Mouse (Mus musculus): ENCODE results near the gene Plxnb1. TPM values are rescaled to one million over a fixed set of nuclear protein-coding genes. Genes with fewer than 3 reads are reported as not detected.

Gene Plxnb1
- total RNA-seq, 1 experiment from 2014 or later, result 67.0 TPM

DNA sequence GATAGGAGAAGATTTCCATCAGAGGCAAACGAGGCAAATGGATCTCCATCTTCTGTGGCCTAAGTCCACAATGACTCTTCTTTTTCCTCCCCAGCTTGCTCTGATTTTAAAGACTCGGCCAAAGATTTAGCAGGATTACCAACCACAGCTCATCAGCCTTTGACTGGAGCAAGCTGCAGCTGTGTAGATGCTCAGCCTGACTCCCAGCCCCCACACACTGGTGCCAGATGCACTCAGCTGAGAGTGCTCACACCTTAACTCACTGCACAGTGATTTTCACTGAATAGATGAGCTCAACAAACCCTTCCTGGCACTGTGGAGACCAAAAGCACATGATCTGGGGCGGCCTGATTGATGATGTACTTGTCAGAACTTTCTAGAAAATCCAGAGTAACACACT is 66.8 kb downstream of the Plxnb1 start, which contains the start of gene Fbxw21:
TSS of gene Fbxw21 (minus strand) at position 101 of the 400 bp plus-strand sequence.
- no peak for DNase-seq

DNA sequence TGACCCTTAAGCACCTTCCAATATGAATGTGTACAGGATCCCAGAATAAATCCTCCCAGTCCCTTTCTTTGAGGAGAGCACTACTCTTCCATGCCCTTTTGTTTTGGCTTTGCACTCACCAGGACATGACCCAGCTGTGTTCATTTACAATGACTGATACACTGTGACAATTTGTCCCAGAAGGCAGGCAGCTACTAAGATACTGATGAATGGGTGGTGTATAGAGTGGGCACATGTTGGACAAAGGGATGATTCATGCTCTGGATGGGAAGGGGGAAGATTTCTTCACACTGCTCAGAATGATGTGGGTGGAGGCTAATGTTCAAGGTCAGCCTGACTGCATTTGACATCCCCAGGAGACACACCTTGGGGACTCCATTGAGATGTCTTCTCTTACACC is 72.1 kb downstream of the Plxnb1 start:
- no peak for DNase-seq

Other genes starting within 250 kb of the Plxnb1 start
- 8.4 and 13.3 TPM in 2 replicates for gene Slc26a6, start 242.1 kb upstream of the Plxnb1 start, total RNA-seq (2021)
- not detected in 2 replicates for gene Tmem89, start 180.8 kb upstream of the Plxnb1 start, total RNA-seq (2021)
- 1,224 and 1,334 TPM in 2 replicates for gene Uqcrc1, start 158.8 kb upstream of the Plxnb1 start, total RNA-seq (2021)
- gene Col7a1, start 141.8 kb upstream of the Plxnb1 start, total RNA-seq (2021), result 6.0 and 8.5 TPM in 2 replicates
- gene Ucn2, start 109.4 kb upstream of the Plxnb1 start, total RNA-seq (2021), result 0.53 and 0.89 TPM in 2 replicates
- 5.0 and 5.7 TPM in 2 replicates for gene Pfkfb4, start 103.6 kb upstream of the Plxnb1 start, total RNA-seq (2021)
- 95.6 and 167 TPM in 2 replicates for gene Shisa5, start 56.8 kb upstream of the Plxnb1 start, total RNA-seq (2021)
- gene Trex1, start 35.7 kb upstream of the Plxnb1 start, total RNA-seq (2021), result 13.7 and 13.8 TPM in 2 replicates
- 14.6 and 16.0 TPM in 2 replicates for gene Atrip, start 21.3 kb upstream of the Plxnb1 start, total RNA-seq (2021)
- 15.7 and 17.2 TPM in 2 replicates for gene Ccdc51, start 12.9 kb upstream of the Plxnb1 start, total RNA-seq (2021)
- gene Tma7, start 12.8 kb upstream of the Plxnb1 start, total RNA-seq (2021), result 326 and 340 TPM in 2 replicates
- gene Fbxw21, start 66.7 kb downstream of the Plxnb1 start, total RNA-seq (2021), result not detected in 2 replicates
- gene Fbxw13, start 100.6 kb downstream of the Plxnb1 start, total RNA-seq (2021), result not detected in 2 replicates
- gene Fbxw20, start 139.4 kb downstream of the Plxnb1 start, total RNA-seq (2021), result not detected in 2 replicates
- not detected in 2 replicates for gene Fbxw14, start 192.3 kb downstream of the Plxnb1 start, total RNA-seq (2021)
- not detected in 2 replicates for gene Fbxw28, start 244.3 kb downstream of the Plxnb1 start, total RNA-seq (2021)

Data from adrenal gland, postnatal 14 days (tissue).